Mouse (Mus musculus): ENCODE results near the gene Rsrc1. TPM values are rescaled to one million over a fixed set of nuclear protein-coding genes. Genes with fewer than 3 reads are reported as not detected.

Gene Rsrc1
- polyA plus RNA-seq, 1 experiment from 2014 or later: 25.7 TPM

DNA sequence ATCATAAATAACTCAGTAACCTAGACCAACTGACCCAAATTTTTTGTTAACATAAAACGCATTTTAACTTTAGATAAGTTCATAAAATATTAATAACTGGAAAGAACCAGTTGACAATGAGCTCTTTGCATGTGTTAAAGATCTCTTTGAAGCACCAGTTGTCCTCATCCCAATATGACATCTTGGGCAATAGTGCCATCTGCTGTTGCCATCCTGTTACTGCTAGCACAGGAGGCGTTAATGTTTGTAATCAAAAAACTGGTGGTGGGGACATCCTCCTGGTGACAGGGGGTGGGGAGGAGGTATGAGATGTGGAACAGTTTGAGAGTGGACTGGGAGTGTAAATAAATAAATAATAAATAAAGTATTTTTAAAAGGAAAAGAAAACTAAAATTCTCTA is 363.4 kb downstream of the Rsrc1 start:
- H3K27me3 ChIP-seq (ENCODE audit: control insufficient read depth, insufficient read depth, low read length): no peaks in the 10 kb centered on the region
- H3K4me2 ChIP-seq (ENCODE audit: low read depth, low read length): no peak overlapping the region
- no peaks in the 10 kb centered on the region for H3K36me3 ChIP-seq (ENCODE audit: control insufficient read depth, insufficient read depth, low read length)
- 12% methylated on average over 2 of the region's 2 CpGs for WGBS
- H3K4me1 ChIP-seq (ENCODE audit: control insufficient read depth, insufficient read depth, low read length): no peaks in the 10 kb centered on the region
- no peak for ATAC-seq (ENCODE audit: insufficient read depth, low FRiP score)
- no peaks in the 10 kb centered on the region for H3K9me3 ChIP-seq (replicated peaks; ENCODE audit: control insufficient read depth, low read length)
- H3K27ac ChIP-seq (ENCODE audit: low read length): no peak overlapping the region
- H3K4me3 ChIP-seq (replicated peaks; ENCODE audit: low read length): no peak overlapping the region
- no peak overlapping the region for H3K9ac ChIP-seq (ENCODE audit: low read length)

GRCm38 (mm10) chr3:67346674-67347073 is 365.5 kb downstream of the Rsrc1 start:
- Histone ChIP-seq H3K4me3 (replicated peaks; ENCODE audit: low read length) (no peak overlapping the region), H3K4me2 (ENCODE audit: low read depth, low read length) (no peak overlapping the region), H3K36me3 (ENCODE audit: control insufficient read depth, insufficient read depth, low read length) (no peaks in the 10 kb centered on the region), H3K9me3 (replicated peaks; ENCODE audit: control insufficient read depth, low read length) (no peaks in the 10 kb centered on the region), H3K4me1 (ENCODE audit: control insufficient read depth, insufficient read depth, low read length) (no peaks in the 10 kb centered on the region), H3K27ac (ENCODE audit: low read length) (no peak overlapping the region), H3K27me3 (ENCODE audit: control insufficient read depth, insufficient read depth, low read length) (no peaks in the 10 kb centered on the region), H3K9ac (ENCODE audit: low read length) (no peak overlapping the region)
- 74% methylated on average over 2 of the region's 2 CpGs for WGBS
- no peak for ATAC-seq (ENCODE audit: insufficient read depth, low FRiP score)

DNA sequence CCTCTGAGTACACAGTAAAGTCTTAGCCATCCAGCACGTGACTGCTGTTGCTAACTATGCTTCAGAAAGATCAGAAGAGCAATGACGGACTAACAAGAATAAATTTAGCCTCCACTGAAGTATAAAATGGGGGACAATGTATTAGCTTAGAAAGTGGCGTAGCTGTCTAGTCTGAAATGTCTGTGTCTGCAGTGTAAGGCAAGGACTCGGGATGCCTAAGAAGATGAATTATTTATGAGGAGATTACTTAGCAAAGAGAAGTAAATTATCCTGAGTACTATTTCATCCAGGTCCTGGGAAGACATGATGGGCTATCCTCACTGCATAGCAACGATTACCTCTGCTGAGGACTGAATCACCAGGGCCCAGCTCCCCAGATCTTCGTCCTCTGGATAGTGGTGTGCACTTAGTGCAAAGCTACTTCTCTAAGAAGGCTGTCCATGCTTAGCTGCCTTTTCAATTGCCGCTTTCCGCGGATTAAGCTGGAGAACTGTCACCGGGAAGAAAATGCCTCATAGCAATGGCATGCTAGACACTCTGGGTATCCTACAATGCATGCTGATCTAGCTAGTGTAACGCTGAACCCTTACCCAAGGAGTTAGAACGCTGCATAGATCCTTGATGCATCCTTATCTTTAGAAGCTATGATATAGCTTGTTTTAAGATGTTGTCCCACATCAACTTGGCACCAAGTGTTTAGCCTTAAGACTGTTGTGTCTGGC is 370.4 kb downstream of the Rsrc1 start:
- Histone ChIP-seq H3K27ac (ENCODE audit: low read length) (no peak overlapping the region), H3K9ac (ENCODE audit: low read length) (no peak overlapping the region), H3K4me3 (replicated peaks; ENCODE audit: low read length) (no peak overlapping the region), H3K4me2 (ENCODE audit: low read depth, low read length) (no peak overlapping the region), H3K9me3 (replicated peaks; ENCODE audit: control insufficient read depth, low read length) (no peaks in the 10 kb centered on the region), H3K36me3 (ENCODE audit: control insufficient read depth, insufficient read depth, low read length) (no peaks in the 10 kb centered on the region), H3K27me3 (ENCODE audit: control insufficient read depth, insufficient read depth, low read length) (no peaks in the 10 kb centered on the region), H3K4me1 (ENCODE audit: control insufficient read depth, insufficient read depth, low read length) (no peaks in the 10 kb centered on the region)
- WGBS: 79% methylated on average over 12 of the region's 12 CpGs
- ATAC-seq (ENCODE audit: insufficient read depth, low FRiP score): no peak

DNA sequence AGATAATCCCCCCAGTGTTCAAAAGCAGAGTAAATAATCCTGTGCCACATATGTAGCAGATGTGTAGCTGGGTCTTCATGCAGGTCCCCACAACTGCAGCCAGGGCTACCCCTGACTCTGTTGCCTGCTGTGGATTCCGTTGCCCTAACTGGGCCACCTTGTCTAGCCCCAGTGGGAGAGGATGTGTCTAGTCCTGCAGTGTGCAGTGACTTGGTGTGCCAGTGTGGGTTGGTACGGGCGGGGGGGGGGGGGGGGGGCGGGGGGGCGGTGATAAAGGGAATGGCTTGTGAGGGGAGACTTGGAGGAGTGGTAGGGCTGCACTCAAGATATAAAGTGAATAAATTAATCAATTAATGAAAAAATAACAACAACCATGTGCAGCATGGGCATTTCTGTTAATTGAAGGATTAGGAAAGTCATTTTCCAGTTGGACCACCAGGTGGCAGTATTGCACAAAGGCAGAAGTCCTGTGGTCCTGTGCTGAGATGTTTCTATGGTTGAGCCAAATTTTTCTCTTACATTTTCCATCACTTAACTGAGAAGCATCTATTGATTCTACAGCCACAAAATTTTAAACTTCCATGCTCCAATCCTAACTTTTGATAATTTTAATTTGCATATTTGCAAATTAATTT is 371.1 kb downstream of the Rsrc1 start:
- WGBS: 26% methylated on average over 1 of the region's 5 CpGs
- Histone ChIP-seq H3K4me1 (ENCODE audit: control insufficient read depth, insufficient read depth, low read length) (no peaks in the 10 kb centered on the region), H3K4me2 (ENCODE audit: low read depth, low read length) (no peak overlapping the region), H3K9ac (ENCODE audit: low read length) (no peak overlapping the region), H3K27ac (ENCODE audit: low read length) (no peak overlapping the region), H3K36me3 (ENCODE audit: control insufficient read depth, insufficient read depth, low read length) (no peaks in the 10 kb centered on the region), H3K27me3 (ENCODE audit: control insufficient read depth, insufficient read depth, low read length) (no peaks in the 10 kb centered on the region), H3K4me3 (replicated peaks; ENCODE audit: low read length) (no peak overlapping the region), H3K9me3 (replicated peaks; ENCODE audit: control insufficient read depth, low read length) (no peaks in the 10 kb centered on the region)
- ATAC-seq (ENCODE audit: insufficient read depth, low FRiP score): no peak

GRCm38 (mm10) chr3:67352763-67353149 is 371.6 kb downstream of the Rsrc1 start:
- Histone ChIP-seq H3K9ac (ENCODE audit: low read length) (no peak overlapping the region), H3K36me3 (ENCODE audit: control insufficient read depth, insufficient read depth, low read length) (no peaks in the 10 kb centered on the region), H3K27ac (ENCODE audit: low read length) (no peak overlapping the region), H3K4me1 (ENCODE audit: control insufficient read depth, insufficient read depth, low read length) (no peaks in the 10 kb centered on the region), H3K4me2 (ENCODE audit: low read depth, low read length) (no peak overlapping the region), H3K27me3 (ENCODE audit: control insufficient read depth, insufficient read depth, low read length) (no peaks in the 10 kb centered on the region), H3K4me3 (replicated peaks; ENCODE audit: low read length) (no peak overlapping the region), H3K9me3 (replicated peaks; ENCODE audit: control insufficient read depth, low read length) (no peaks in the 10 kb centered on the region)
- no peak for ATAC-seq (ENCODE audit: insufficient read depth, low FRiP score)
- WGBS: 79% methylated on average over 3 of the region's 3 CpGs

DNA sequence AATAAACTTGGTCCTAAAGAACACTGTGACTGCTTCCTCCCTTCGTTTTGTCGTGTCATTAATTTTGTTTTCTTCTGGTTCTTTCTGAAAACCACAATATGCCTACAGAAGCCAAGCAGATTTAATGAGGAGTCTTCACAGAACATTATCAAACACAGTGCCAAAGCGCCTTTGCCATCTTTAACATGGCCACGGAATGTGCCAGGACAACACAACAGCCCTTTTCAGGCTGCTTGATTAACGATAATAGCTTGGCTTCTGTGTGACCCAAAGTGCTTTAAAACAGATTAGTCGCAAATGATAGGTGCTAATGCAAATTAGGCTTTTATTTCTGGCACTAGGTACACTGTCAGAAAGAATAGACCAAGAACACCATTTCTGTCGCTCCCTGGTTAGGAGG is 377.2 kb downstream of the Rsrc1 start:
- no peaks in the 10 kb centered on the region for H3K4me1 ChIP-seq (ENCODE audit: control insufficient read depth, insufficient read depth, low read length)
- H3K9ac ChIP-seq (ENCODE audit: low read length): no peak overlapping the region
- no peak overlapping the region for H3K27ac ChIP-seq (ENCODE audit: low read length)
- no peaks in the 10 kb centered on the region for H3K36me3 ChIP-seq (ENCODE audit: control insufficient read depth, insufficient read depth, low read length)
- 81% methylated on average over 7 of the region's 7 CpGs for WGBS
- no peaks in the 10 kb centered on the region for H3K27me3 ChIP-seq (ENCODE audit: control insufficient read depth, insufficient read depth, low read length)
- ATAC-seq (ENCODE audit: insufficient read depth, low FRiP score): no peak
- H3K4me3 ChIP-seq (replicated peaks; ENCODE audit: low read length): no peak overlapping the region
- no peak overlapping the region for H3K4me2 ChIP-seq (ENCODE audit: low read depth, low read length)
- no peaks in the 10 kb centered on the region for H3K9me3 ChIP-seq (replicated peaks; ENCODE audit: control insufficient read depth, low read length)

- Histone ChIP-seq H3K27me3 (ENCODE audit: control insufficient read depth, insufficient read depth, low read length) (no peaks in the 10 kb centered on the region), H3K27ac (ENCODE audit: low read length) (no peak overlapping the region), H3K9ac (ENCODE audit: low read length) (no peak overlapping the region), H3K4me2 (ENCODE audit: low read depth, low read length) (no peak overlapping the region), H3K4me3 (replicated peaks; ENCODE audit: low read length) (no peak overlapping the region), H3K9me3 (replicated peaks; ENCODE audit: control insufficient read depth, low read length) (no peaks in the 10 kb centered on the region), H3K4me1 (ENCODE audit: control insufficient read depth, insufficient read depth, low read length) (no peaks in the 10 kb centered on the region), H3K36me3 (ENCODE audit: control insufficient read depth, insufficient read depth, low read length) (no peaks in the 10 kb centered on the region)
- 74% methylated on average over 4 of the region's 4 CpGs for WGBS
- ATAC-seq (ENCODE audit: insufficient read depth, low FRiP score): no peak
Observed at GRCm38 (mm10) chr3:67366087-67366892, 385.1 kb downstream of the Rsrc1 start.

DNA sequence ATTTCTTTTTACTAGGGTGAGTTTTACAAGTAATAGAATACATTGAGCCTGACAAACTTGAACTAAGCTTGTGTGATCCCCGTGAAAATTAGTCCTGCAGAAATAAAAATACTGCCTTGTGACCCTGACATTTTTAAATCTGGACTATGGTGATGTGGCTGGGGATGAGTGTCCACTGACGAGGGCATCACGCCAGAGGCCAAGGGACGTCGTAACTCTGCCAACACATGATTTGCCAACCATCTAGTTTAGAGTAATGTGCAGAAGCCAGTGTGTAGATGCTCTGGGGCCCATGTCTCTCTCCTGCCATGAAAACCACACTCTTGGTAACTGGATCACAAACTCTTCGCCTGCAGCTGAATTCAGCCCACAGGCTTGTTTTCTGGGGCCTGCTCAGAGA is 386.3 kb downstream of the Rsrc1 start:
- WGBS: 87% methylated on average over 6 of the region's 6 CpGs
- no peak for ATAC-seq (ENCODE audit: insufficient read depth, low FRiP score)
- no peaks in the 10 kb centered on the region for H3K4me1 ChIP-seq (ENCODE audit: control insufficient read depth, insufficient read depth, low read length)
- no peaks in the 10 kb centered on the region for H3K9me3 ChIP-seq (replicated peaks; ENCODE audit: control insufficient read depth, low read length)
- no peak overlapping the region for H3K4me2 ChIP-seq (ENCODE audit: low read depth, low read length)
- H3K27me3 ChIP-seq (ENCODE audit: control insufficient read depth, insufficient read depth, low read length): peaks cover 3% of the 10 kb centered on the region; the same call in 1 of the 2 replicates
- no peak overlapping the region for H3K27ac ChIP-seq (ENCODE audit: low read length)
- H3K4me3 ChIP-seq (replicated peaks; ENCODE audit: low read length): no peak overlapping the region
- no peaks in the 10 kb centered on the region for H3K36me3 ChIP-seq (ENCODE audit: control insufficient read depth, insufficient read depth, low read length)
- H3K9ac ChIP-seq (ENCODE audit: low read length): no peak overlapping the region

GRCm38 (mm10) chr3:67369407-67370079 is 388.4 kb downstream of the Rsrc1 start:
- H3K4me2 ChIP-seq (ENCODE audit: low read depth, low read length): no peak overlapping the region
- WGBS: 77% methylated on average over 5 of the region's 5 CpGs
- no peaks in the 10 kb centered on the region for H3K36me3 ChIP-seq (ENCODE audit: control insufficient read depth, insufficient read depth, low read length)
- H3K27ac ChIP-seq (ENCODE audit: low read length): no peak overlapping the region
- H3K9ac ChIP-seq (ENCODE audit: low read length): no peak overlapping the region
- no peaks in the 10 kb centered on the region for H3K4me1 ChIP-seq (ENCODE audit: control insufficient read depth, insufficient read depth, low read length)
- H3K27me3 ChIP-seq (ENCODE audit: control insufficient read depth, insufficient read depth, low read length): peaks cover 5% of the 10 kb centered on the region; the same call in 1 of the 2 replicates
- no peak overlapping the region for H3K4me3 ChIP-seq (replicated peaks; ENCODE audit: low read length)
- ATAC-seq (ENCODE audit: insufficient read depth, low FRiP score): no peak
- no peaks in the 10 kb centered on the region for H3K9me3 ChIP-seq (replicated peaks; ENCODE audit: control insufficient read depth, low read length)
